Mouse (Mus musculus) testis, adult 2 months (tissue): ENCODE measurements at regions not wholly inside any gene's neighbourhood (a gene's known extent, or its start where the extent isn't known, plus 50 kb on each side); places are given as distances from the start of the nearest gene placed in this dataset.

Experiments
- CTCF ChIP-seq: fragments of 200-500 bp; IDR thresholded peaks from 2 replicates; pipeline ENCODE4 v1.5.1; 2012; ENCODE audit warnings: low read depth, mild to moderate bottlenecking, inconsistent platforms, low read length, moderate library complexity; ENCODE audit not compliant: control insufficient read depth, insufficient read depth, insufficient replicate concordance
- POLR2A ChIP-seq: fragments of 200-500 bp; IDR thresholded peaks from 2 replicates; pipeline ENCODE4 v1.6.1; 2012; ENCODE audit warnings: low read depth, mild to moderate bottlenecking, inconsistent platforms, low read length, moderate library complexity; ENCODE audit not compliant: control insufficient read depth

DNA sequence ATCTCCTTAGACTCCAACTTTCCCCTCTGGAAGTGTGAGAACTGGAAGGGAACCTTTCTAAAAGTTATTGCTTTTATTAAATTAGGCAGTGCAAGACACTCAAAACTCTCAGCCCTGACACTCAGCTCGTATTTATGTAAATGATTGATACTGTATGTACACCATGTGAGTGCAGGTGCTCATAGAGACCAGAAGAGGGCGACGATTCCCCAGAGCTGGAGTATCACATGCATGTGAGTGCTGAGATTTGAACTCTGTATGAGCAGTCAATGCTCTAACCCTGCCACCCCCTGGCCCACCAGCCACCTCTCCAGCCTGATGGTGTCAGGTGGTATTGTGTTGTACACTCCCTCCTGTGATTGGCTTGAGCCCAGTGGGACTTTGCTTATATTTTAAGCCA lies 407.8 kb downstream of the Tmem132b start:
- no peak for TF ChIP-seq CTCF
- no peak for TF ChIP-seq POLR2A
